Mouse (Mus musculus): ENCODE measurements at regions not wholly inside any gene's neighbourhood (a gene's known extent, or its start where the extent isn't known, plus 50 kb on each side); places are given as distances from the start of the nearest gene placed in this dataset.

DNA sequence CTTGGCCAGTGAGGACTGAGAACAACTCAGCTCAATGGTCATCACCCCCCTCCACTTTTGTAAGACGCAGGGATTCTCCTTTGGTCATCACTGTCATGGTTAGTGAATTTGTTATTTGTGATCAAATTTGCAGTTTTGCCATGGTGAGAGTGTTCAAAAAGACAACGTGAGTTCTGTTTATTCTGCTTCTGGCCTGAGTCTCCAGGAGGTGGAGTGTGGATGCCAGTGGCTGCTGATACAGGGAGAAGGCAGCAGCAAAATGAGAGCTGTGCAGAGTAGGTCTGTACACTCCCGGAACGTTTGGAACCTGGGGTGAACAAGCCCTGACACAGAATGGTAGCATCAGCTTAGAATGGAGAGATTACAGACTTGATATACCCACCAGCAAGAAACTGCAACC lies 229.1 kb downstream of the Btg1 start:
- ATAC-seq (replicated peaks; ENCODE audit: low FRiP score, poor library complexity, severe bottlenecking): no peak

DNA sequence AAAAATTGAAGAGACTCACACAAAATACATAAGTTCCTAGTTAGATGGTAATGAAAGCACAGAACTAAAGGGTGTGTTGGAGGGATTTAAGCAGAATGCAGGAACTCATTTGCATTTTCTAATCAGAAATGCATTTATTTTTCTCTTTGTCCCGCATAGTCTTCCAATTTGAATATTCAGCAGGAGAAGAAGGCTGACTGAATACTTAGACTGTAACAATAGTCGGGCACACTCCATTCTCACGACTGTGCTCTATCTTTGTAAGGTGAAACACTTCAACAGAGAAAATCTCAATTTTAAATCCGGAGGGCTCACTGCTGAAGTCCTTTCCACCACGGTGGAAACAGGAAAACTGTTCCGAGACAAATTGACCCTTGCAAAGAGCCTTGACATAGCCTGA lies 230.2 kb downstream of the Btg1 start:
- ATAC-seq (replicated peaks; ENCODE audit: low FRiP score, poor library complexity, severe bottlenecking): no peak

DNA sequence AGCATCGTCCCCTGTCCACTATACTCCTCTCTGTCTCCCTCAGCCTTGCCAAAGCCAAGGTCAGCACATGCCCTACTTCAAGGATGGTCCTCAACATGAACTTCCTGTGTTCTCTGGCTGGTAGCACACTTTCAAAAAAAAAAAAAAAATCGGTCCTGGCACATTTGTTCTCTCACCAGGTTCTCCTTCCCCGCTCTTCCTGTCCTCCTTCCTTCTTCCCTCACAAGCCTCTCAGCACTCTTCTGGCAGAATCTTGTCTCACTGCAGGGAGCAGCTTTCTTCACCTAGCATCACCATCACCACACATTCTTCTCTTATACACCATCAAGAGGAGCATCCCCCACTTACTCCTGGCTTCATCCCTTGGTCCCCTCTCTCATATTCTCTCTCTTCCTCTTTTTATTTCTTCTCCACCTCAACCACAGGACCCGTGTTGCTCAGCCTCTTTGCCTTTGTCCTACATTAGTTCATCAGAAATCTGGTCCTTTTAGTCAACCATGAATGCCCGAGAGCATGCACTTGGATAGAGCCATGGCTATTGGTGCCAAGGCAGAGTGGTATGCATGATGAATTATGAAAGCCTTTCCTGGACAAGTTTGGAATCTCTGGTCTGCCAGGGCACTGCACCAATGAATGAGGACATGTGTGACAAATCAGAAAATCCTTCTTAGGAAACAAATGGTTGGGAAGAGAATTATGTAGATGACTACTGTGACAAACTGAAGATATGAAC lies 230.8 kb downstream of the Btg1 start:
- no peak for ATAC-seq (replicated peaks; ENCODE audit: low FRiP score, poor library complexity, severe bottlenecking)

DNA sequence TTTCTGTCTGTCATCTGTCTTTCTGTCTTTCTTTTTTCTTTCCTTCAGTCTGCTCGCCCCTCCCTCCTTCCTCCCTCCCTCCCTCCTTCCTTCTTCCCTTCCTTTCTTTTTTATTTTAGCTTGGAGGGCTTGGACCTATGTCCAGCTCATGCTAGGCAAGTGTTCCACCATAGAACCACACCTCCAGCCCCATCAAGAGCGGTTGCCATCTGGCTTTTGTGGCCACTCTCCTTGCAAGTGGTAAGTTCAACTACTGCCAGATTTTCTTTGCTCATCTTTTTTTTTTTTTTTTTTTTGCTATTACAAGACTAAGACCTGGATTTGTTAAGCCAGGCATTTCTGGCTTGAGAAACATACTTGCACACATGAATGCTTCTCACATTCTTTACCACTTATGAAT lies 231.7 kb downstream of the Btg1 start:
- no peak for ATAC-seq (replicated peaks; ENCODE audit: low FRiP score, poor library complexity, severe bottlenecking)

DNA sequence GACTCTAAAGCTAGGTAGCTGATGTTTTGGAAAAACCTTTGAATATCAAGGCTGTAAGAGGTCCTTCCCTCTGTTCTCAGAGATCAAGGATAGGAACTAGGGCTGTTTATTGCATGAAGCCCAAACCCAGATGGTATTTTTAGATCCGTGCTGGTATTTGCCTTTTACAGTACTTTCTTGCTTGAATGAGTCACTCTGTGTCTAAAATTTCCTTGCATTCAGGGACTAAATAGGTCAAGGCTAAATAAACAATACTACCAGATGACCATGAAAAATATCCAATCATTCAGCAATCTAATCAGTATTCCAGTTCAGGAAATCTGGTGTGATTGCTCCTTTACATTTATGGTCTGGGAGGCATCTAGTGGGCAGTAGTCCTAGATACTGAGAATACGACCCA lies 243.6 kb downstream of the Btg1 start:
- no peak for ATAC-seq (replicated peaks; ENCODE audit: low FRiP score, poor library complexity, severe bottlenecking)

DNA sequence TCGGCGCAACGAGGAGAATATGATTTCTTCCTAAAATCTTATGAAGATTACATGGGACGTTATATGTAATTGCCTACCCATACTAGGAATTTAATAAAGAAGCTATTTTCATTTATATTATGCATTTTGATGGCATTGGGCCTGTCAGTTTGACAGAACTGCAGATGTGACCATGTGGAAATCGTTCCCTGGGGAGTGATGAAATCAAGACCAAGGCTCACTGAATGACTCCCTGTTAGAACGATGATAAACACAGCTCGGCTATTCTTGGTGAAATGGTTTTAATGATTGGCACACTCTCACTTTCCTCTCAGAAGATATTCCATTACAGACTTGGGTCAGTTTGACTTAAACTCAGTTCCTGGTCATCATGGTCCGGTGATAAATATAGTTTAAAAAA lies 246.4 kb downstream of the Btg1 start:
- ATAC-seq (replicated peaks; ENCODE audit: low FRiP score, poor library complexity, severe bottlenecking): no peak

DNA sequence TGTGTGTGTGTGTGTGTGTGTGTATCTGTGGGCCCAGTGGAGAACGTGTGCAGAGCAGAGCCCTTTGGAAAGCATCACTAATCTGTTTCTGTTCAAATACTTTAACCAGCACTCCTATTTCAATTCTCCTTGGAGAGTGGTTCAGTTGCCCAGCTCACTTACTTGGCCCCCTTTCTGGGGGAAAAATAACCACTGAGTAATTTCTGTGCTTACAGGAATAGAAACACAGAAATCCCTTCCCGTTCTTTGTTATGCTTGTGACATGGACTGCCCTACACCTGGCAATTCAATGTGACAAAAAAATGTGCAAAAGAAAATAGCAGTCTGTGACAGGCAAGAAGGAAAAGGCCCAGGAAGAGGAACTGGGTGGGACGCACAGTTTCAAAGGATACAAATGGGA lies 249.7 kb downstream of the Btg1 start:
- no peak for ATAC-seq (replicated peaks; ENCODE audit: low FRiP score, poor library complexity, severe bottlenecking)

DNA sequence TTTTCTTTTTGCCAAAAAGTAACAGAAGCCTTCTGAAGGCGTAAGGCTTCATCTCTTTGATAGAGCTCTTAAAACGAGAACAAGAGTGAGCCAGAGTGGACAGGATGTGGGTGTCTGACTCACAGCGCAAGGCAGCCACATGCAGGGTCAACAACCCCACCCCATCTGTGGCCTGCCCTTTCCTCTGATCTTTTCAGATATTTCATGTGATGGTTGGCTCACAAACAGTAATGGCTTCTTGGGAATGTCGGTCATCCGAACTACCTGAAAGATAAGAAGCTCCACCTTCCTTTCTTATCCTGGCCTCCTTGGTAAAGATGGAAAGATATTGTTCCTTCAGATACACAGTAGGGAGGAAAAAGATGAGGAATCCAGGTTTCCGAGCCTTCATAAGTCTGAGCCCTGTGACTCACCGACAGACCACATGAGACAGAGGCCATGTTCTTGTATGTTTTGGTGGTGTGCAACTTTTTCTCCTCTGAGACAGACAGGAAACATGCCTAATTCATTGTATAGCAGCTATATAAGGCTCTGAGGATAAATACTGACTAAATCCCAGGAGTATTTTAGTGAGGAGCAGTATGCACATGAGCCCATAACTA lies 254.9 kb downstream of the Btg1 start:
- ATAC-seq (replicated peaks; ENCODE audit: low FRiP score, poor library complexity, severe bottlenecking): no peak

DNA sequence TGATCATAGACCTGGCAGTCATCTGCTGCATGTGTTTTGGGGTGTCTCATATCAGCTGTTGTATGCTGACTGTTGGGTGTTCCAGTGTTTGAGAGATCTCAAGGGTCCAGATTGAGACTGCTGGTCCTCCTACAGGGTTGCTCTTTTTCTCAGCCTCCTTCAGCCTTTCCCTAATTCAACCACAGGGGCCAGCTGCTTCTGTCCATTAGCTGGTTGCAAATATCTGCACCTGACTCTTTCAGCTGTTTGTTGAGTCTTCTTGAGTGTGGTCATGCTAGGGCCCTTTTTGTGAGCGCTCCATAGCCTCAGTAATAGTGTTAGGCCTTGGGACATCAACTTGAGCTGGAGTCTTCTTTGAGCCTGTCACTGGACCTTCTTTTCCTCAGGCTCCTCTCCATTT lies 257.8 kb downstream of the Btg1 start:
- no peak for ATAC-seq (replicated peaks; ENCODE audit: low FRiP score, poor library complexity, severe bottlenecking)

DNA sequence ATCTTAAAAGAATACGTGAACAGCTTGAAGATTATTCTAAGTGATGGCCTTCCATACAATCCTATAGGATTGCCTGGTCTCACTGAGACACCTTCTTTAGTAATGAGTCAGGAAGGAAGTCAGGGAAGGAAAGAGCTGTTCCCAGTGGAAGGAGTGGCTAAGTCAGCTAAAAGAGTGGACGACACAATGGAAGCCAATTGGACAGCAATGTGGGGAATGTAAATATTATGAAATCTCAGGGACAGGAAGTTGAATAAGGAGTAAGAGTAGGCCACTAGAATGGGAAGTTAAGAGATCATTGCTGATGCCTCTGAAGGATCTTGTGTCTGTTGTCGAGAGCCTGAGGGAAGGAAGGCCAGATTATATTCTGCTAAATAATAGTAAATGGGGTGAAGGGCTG lies 258.9 kb downstream of the Btg1 start:
- ATAC-seq (replicated peaks; ENCODE audit: low FRiP score, poor library complexity, severe bottlenecking): no peak

DNA sequence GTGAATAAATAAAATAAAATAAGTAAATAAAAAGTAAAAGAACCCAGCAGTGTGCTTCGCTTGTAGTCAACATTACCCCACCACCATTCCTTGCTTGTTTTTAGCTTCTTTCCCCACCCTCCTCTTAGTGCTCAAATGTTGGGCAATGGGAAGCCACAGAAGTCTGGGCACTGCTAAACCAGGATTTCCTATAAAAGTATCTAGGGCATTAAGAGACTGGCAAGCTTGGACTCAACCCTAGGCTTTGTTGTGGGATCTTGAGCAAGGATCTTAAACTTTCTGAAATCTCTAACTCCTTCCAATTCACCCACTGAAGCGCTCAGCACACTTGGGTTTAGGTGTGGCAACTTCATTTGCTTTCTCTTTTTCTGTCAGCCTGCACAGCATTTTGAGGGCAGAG lies 262.6 kb downstream of the Btg1 start:
- no peak for ATAC-seq (replicated peaks; ENCODE audit: low FRiP score, poor library complexity, severe bottlenecking)

DNA sequence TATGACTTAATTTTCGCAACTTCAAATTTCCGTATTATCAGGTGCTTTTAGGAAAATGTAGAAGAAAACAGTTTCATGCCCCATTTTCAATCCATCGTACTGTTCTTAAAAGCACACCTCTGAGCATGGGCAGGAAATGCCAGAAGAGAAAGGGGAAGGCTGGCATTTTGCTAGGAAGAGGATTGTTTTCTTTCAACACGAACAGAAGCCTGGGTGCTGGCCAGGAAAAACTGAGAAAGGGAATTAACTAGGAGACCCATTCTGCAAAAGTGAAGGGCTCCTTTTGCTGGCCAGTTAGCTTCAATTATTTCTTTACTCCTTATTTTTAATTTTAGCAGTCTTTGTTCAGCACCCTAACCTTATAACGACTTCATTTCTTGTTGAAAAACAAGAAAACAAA lies 264.0 kb downstream of the Btg1 start:
- no peak for ATAC-seq (replicated peaks; ENCODE audit: low FRiP score, poor library complexity, severe bottlenecking)

DNA sequence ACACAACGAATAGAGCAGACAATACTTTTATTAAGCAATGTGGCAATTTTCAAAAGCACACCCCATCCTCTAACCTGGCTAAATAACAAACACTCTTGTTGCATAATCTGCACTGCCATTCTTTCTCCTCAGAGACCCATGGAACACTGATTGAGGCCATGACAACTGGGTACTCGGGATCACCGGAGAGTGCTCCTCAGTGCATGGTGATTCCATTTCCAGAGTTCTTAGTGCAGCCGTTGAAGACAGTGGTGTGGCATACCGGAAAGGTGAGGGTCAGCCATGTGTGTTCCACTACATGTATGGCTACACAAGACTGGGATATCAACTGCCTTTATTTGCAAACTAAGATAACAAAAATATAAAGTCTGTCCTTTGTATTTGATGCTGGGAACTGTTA lies 264.4 kb downstream of the Btg1 start:
- no peak for ATAC-seq (replicated peaks; ENCODE audit: low FRiP score, poor library complexity, severe bottlenecking)

DNA sequence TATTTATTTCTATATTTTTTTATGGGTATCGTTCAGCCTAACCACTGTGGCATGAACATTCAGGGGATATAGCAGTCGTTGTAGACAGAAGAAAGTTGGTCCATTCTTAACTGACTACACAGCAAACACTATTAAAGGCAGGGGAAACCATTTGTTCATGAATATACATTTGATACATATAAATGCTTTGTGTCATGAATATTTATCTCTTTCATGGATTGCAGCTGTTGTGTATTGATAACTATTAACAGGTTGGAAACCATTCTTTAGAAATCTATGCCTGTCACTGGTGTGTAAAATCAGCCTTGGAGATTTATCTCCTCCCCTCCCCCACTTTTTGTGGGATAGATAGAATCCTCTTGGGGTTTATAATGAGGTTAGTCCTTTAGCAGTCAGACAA lies 264.9 kb downstream of the Btg1 start:
- ATAC-seq (replicated peaks; ENCODE audit: low FRiP score, poor library complexity, severe bottlenecking): no peak

DNA sequence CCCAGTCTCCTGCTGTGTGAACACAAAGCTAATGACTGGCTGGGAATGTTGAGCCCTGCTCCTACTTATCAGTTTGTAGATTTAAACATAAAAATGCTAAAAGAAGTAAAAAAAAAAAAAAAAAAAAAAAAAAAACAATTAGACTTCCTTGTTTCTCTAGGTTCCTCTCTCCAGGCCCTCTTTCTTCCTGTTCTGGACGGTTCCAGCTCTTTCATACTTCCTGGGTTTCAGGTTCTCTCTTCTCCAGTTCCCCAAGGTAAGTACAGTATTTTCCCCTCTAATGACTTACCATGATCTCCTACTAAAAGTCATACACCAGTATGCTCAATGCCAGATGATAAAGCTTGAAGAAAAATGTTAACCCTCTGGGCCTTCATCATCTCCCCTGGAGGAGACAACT lies 284.3 kb downstream of the Btg1 start:
- ATAC-seq (replicated peaks; ENCODE audit: low FRiP score, poor library complexity, severe bottlenecking): no peak

DNA sequence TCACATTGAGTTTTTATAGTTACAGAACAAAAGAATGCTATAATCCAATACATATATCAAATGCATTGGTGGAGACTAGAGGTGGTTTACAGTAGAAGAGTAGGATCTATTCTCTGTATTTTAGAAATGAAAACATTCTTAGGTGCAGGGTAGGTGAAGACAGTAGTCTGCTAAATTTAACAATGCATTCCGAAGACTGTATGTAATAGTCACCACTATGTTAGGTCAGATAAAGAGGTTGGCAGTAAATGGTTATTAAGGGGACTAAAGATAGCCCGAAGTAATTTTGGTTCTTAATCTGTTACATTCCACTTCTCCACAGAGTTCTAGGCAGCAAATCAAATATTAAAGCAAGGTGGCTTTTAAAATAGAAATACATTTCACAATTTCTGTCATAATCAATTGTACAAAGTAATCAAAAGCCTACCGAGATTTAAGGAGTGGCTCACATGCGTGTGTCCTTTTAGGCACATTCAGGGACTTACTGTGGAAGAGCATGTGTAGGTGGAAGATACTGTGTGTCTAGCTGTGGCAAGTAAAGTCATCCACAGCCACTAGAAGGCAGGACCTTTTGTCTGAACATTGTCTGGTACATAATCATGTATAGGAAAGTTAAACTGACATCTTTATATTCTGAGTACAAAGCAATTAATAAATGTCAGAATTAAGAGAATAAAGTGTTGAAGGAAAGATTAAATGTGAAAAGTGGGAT lies 288.4 kb downstream of the Btg1 start:
- no peak for ATAC-seq (replicated peaks; ENCODE audit: low FRiP score, poor library complexity, severe bottlenecking)

DNA sequence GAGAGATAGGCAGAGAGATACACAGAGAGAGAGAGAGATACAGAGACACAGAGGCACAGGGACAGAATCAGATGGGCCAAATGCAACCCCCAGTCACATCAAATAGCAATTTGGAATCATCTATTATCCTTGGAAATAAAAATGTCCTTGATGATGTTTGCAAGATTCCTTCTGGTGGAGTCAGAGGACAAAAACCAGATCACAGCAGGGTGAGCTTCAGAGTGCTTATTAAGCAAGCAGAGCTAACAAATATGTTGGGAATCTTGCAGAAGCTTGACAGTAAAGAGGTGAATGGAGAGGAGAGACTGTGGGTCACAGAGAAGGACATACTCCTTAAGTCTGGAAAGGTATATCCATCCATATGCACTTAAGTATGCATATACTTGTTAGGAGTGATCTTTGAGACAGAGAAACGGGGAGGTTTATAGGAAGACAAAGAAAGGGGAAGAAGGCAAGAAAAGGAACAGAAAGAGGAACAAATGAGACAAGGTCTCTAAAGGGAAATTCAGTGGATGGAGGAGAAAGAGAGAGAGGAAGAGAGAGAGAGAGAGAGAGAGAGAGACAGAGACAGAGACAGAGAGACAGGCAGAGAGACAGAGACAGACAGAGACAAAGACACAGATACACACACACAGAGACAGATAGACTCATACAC lies 293.0 kb downstream of the Btg1 start:
- no peak for ATAC-seq (replicated peaks; ENCODE audit: low FRiP score, poor library complexity, severe bottlenecking)

DNA sequence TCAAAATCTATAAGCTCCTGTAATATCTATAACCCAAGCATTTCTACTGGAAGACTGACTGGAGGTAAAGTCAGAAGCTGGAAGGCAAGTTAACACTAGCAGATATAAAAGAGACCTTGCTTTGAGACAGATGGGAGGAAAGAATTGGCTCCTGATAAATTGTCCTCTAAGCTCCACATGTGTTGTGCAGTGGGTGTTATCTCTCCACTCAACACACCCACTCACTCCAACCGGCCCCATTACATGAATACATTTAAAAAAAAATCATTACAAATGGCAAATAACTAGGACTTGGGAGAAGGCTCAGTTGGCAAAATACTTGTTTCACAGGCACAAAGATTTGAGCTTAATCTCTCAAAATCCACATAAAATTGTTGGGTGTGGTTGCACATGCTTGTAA lies 304.4 kb downstream of the Btg1 start:
- ATAC-seq (replicated peaks; ENCODE audit: low FRiP score, poor library complexity, severe bottlenecking): no peak

DNA sequence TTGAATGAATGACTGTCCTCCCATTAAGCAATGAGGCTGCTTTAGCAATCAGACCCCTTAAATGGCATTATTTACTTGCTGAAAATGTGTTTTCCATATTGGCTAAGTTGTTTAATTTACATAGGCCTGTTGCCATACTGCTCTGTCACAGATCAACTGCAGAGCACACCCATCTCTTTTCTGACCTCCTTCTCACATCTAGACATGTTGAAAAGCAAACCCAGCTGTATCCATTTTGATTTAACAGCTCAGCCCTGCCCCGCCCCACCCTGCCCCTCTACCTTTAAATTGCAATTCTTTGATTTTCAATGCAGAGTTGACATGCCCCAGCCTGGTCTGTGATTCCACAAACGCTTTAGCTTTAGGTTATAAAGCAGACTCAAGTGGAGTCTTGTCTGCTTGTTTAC lies 307.5 kb downstream of the Btg1 start:
- no peak for ATAC-seq (replicated peaks; ENCODE audit: low FRiP score, poor library complexity, severe bottlenecking)

DNA sequence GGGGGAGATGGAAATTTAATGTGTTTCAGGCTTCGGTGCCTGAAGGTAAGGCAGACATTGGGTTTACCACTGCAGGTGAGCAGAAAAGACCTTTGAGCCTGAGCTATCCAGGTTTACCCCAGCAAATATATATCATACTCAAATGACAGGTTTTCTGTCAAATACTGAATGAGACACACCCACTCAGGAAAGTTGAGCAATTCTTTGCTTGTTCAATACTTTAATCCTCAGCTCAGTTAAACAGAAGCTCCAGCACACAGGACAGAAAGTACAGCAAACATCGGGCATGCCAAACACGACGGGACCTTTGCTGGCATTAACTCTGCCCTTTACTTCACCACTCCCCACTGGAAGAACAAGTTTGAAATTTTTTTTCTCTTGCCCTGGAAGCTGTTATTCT lies 307.9 kb downstream of the Btg1 start:
- no peak for ATAC-seq (replicated peaks; ENCODE audit: low FRiP score, poor library complexity, severe bottlenecking)

DNA sequence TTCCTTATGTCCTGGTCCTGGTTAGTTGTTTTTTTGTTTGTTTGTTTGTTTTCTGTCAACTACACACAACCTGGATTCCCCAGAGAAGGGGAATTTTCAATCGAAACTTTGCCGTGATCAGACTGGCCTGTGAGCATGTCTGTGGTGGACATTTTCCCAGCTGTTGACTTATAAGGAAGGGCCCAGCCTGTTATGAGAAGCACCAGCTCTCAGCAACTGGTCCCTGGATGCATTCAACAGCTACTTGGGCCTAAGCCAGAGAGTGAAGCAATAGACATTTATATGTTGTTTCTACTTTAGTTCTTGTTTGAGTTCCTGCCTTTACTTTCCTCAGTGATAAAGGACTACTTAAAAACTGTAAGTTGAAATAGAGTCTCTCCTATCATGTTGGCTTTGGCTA lies 309.0 kb downstream of the Btg1 start:
- no peak for ATAC-seq (replicated peaks; ENCODE audit: low FRiP score, poor library complexity, severe bottlenecking)

Measured in erythroid progenitor cell, adult 5-6 weeks (primary cell).